Mouse (Mus musculus) MEL (cell line): ENCODE measurements around the gene Snapc4. TPM values are rescaled to one million over a fixed set of nuclear protein-coding genes. Genes with fewer than 3 reads are reported as not detected.

Source experiments
- DNase-seq: peaks from one replicate; pipeline ENCODE4 v3.0.0; 2011; ENCODE audit warnings: low read depth, low spot score
- H3K27ac ChIP-seq: 2 replicates; pipeline ENCODE4 v1.5.1; 2012; ENCODE audit warnings: low read depth, mild to moderate bottlenecking, control low read depth, low read length, moderate library complexity; ENCODE audit not compliant: control insufficient read depth
- H3K27me3 ChIP-seq, 2 experiments: fragments of 150-350 bp in 1 of 2; sonication (generic) in 1 of 2; 2 replicates each; pipeline ENCODE4 v1.6.1; 2012; ENCODE audit warnings: low read length in 2 of 2, mild to moderate bottlenecking in 2 of 2, improper control_type of control experiment in 1 of 2, moderate library complexity in 1 of 2; ENCODE audit not compliant: insufficient read depth in 2 of 2, control insufficient read depth in 1 of 2
- H3K36me3 ChIP-seq, 2 experiments: 2 replicates each; pipeline ENCODE4 v1.6.1; 2012 to 2014; ENCODE audit warnings: low read length in 2 of 2, improper control_type of control experiment in 1 of 2, inconsistent platforms in 1 of 2, mild to moderate bottlenecking in 1 of 2; ENCODE audit not compliant: insufficient read depth in 2 of 2, control insufficient read depth in 1 of 2
- H3K4me1 ChIP-seq, 2 experiments: fragments of 150-350 bp in 1 of 2; sonication (generic) in 1 of 2; 2 replicates each; pipeline ENCODE4 v1.6.1; 2012; ENCODE audit warnings: low read length in 2 of 2, improper control_type of control experiment in 1 of 2, mild to moderate bottlenecking in 1 of 2; ENCODE audit not compliant: insufficient read depth in 2 of 2, control insufficient read depth in 1 of 2
- H3K4me3 ChIP-seq, 2 experiments: fragments of 150-350 bp in 1 of 2; sonication (generic) in 1 of 2; 2 replicates each; pipeline ENCODE4 v1.5.1; 2012; ENCODE audit warnings: low read depth in 2 of 2, low read length in 2 of 2, mild to moderate bottlenecking in 2 of 2, moderate library complexity in 2 of 2, control low read depth in 1 of 2, improper control_type of control experiment in 1 of 2; ENCODE audit not compliant: control insufficient read depth in 1 of 2, insufficient read depth in 1 of 2
- H3K79me2 ChIP-seq: 2 replicates; pipeline ENCODE4 v1.6.1; 2012; ENCODE audit warnings: mild to moderate bottlenecking, low read length, moderate library complexity; ENCODE audit not compliant: control insufficient read depth, poor library complexity, insufficient read depth
- H3K9ac ChIP-seq: 2 replicates; pipeline ENCODE4 v1.6.1; 2012; ENCODE audit warnings: low read depth, mild to moderate bottlenecking, control low read depth, low read length, moderate library complexity; ENCODE audit not compliant: control insufficient read depth, poor library complexity, severe bottlenecking
- H3K9me3 ChIP-seq: fragments of 150-350 bp; sonication (generic); replicated peaks from 2 replicates; pipeline ENCODE4 v1.6.1; 2012; ENCODE audit warnings: mild to moderate bottlenecking, low read length, improper control_type of control experiment, moderate library complexity; ENCODE audit not compliant: insufficient read depth
- CHD1 ChIP-seq: IDR thresholded peaks from 2 replicates; pipeline ENCODE4 v1.6.1; 2012; ENCODE audit warnings: low read depth, mild to moderate bottlenecking, inconsistent platforms, low read length, improper control_type of control experiment
- CHD2 ChIP-seq: IDR thresholded peaks from 2 replicates; pipeline ENCODE4 v1.6.1; 2011; ENCODE audit warnings: low read length, improper control_type of control experiment
- CTCF ChIP-seq, 3 experiments: IDR thresholded peaks in 2 of 3; conservative IDR thresholded peaks in 1 of 3; 2 replicates each; pipeline ENCODE4 v1.5.1; 2011 to 2012; ENCODE audit warnings: low read length in 3 of 3, low read depth in 2 of 3, mild to moderate bottlenecking in 2 of 3, improper control_type of control experiment in 1 of 3, inconsistent platforms in 1 of 3, mixed read lengths in 1 of 3, moderate library complexity in 1 of 3; ENCODE audit not compliant: control insufficient read depth in 1 of 3, insufficient read depth in 1 of 3, poor library complexity in 1 of 3, severe bottlenecking in 1 of 3
- E2F4 ChIP-seq: IDR thresholded peaks from 2 replicates; pipeline ENCODE4 v1.6.1; 2011; ENCODE audit warnings: low read depth, low read length, improper control_type of control experiment, borderline replicate concordance
- ELF1 ChIP-seq: IDR thresholded peaks from 2 replicates; pipeline ENCODE4 v1.6.1; 2014; ENCODE audit warnings: low read depth, mild to moderate bottlenecking, inconsistent platforms, low read length, improper control_type of control experiment, moderate library complexity
- EP300 ChIP-seq, 2 experiments: IDR thresholded peaks; 2 replicates each; pipeline ENCODE4 v1.6.1; 2011; ENCODE audit warnings: improper control_type of control experiment in 2 of 2, low read length in 2 of 2, low read depth in 1 of 2, mild to moderate bottlenecking in 1 of 2
- ETS1 ChIP-seq: IDR thresholded peaks from 2 replicates; pipeline ENCODE4 v1.6.1; 2012; ENCODE audit warnings: low read depth, mild to moderate bottlenecking, inconsistent platforms, low read length, improper control_type of control experiment, moderate library complexity
- HCFC1 ChIP-seq: IDR thresholded peaks from 2 replicates; pipeline ENCODE4 v1.6.1; 2012; ENCODE audit warnings: low read depth, mild to moderate bottlenecking, inconsistent platforms, low read length, improper control_type of control experiment, moderate library complexity
- KAT2A ChIP-seq: conservative IDR thresholded peaks from 2 replicates; pipeline ENCODE4 v1.6.1; 2012; ENCODE audit warnings: low read depth, low read length, improper control_type of control experiment, inconsistent platforms
- MAX ChIP-seq: IDR thresholded peaks from 2 replicates; pipeline ENCODE4 v1.6.1; 2011; ENCODE audit warnings: low read length, improper control_type of control experiment
- MYB ChIP-seq: IDR thresholded peaks from 2 replicates; pipeline ENCODE4 v1.6.1; 2011; ENCODE audit warnings: mild to moderate bottlenecking, low read depth, low read length, improper control_type of control experiment
- NELFE ChIP-seq: IDR thresholded peaks from 2 replicates; pipeline ENCODE4 v1.6.1; 2011; ENCODE audit warnings: low read depth, low read length, improper control_type of control experiment
- NRF1 ChIP-seq: IDR thresholded peaks from 2 replicates; pipeline ENCODE4 v1.6.1; 2014; ENCODE audit warnings: low read depth, mild to moderate bottlenecking, inconsistent platforms, low read length, improper control_type of control experiment, moderate library complexity; ENCODE audit not compliant: poor library complexity, insufficient read depth, severe bottlenecking
- POLR2A ChIP-seq, 2 experiments: IDR thresholded peaks; 2 replicates each; pipeline ENCODE4 v1.6.1; 2011 to 2012; ENCODE audit warnings: low read length in 2 of 2, mild to moderate bottlenecking in 2 of 2, control low read depth in 1 of 2, improper control_type of control experiment in 1 of 2, low read depth in 1 of 2, moderate library complexity in 1 of 2; ENCODE audit not compliant: control insufficient read depth in 1 of 2, insufficient read depth in 1 of 2, poor library complexity in 1 of 2
- POLR2AphosphoS2 ChIP-seq: IDR thresholded peaks from 2 replicates; pipeline ENCODE4 v1.6.1; 2011; ENCODE audit warnings: low read length, improper control_type of control experiment
- SMC3 ChIP-seq: IDR thresholded peaks from 2 replicates; pipeline ENCODE4 v1.6.1; 2011; ENCODE audit warnings: low read depth, low read length, improper control_type of control experiment
- TAL1 ChIP-seq: IDR thresholded peaks from 2 replicates; pipeline ENCODE4 v1.6.1; 2012; ENCODE audit warnings: mild to moderate bottlenecking, inconsistent platforms, low read length, moderate library complexity, mixed read lengths
- TBP ChIP-seq: IDR thresholded peaks from 2 replicates; pipeline ENCODE4 v1.8.0; 2011; ENCODE audit warnings: low read depth, low read length, improper control_type of control experiment
- TCF12 ChIP-seq: IDR thresholded peaks from 2 replicates; pipeline ENCODE4 v1.6.1; 2014; ENCODE audit warnings: low read depth, mild to moderate bottlenecking, inconsistent platforms, low read length, improper control_type of control experiment, moderate library complexity
- USF1 ChIP-seq: IDR thresholded peaks from 2 replicates; pipeline ENCODE4 v1.6.1; 2014; ENCODE audit warnings: low read depth, mild to moderate bottlenecking, inconsistent platforms, low read length, improper control_type of control experiment, moderate library complexity
- ZC3H11A ChIP-seq: IDR thresholded peaks from 2 replicates; pipeline ENCODE4 v1.6.1; 2012; ENCODE audit warnings: low read depth, mild to moderate bottlenecking, inconsistent platforms, low read length, improper control_type of control experiment
- ZKSCAN1 ChIP-seq: IDR thresholded peaks from 2 replicates; pipeline ENCODE4 v1.6.1; 2012; ENCODE audit warnings: low read depth, mild to moderate bottlenecking, inconsistent platforms, low read length, improper control_type of control experiment, moderate library complexity
- ZMIZ1 ChIP-seq: IDR thresholded peaks from 2 replicates; pipeline ENCODE4 v1.6.1; 2012; ENCODE audit warnings: low read depth, mild to moderate bottlenecking, inconsistent platforms, low read length, improper control_type of control experiment, moderate library complexity
- ZNF384 ChIP-seq: IDR thresholded peaks from 2 replicates; pipeline ENCODE4 v1.6.1; 2012; ENCODE audit warnings: low read depth, mild to moderate bottlenecking, inconsistent platforms, low read length, improper control_type of control experiment
- polyA plus RNA-seq, 2 experiments: library from polyadenylated mRNA; stranded (reverse) in 1 of 2; unstranded in 1 of 2; fragments of >175 nt in 1 of 2; fragments of >200 nt in 1 of 2; gene quantifications; 2 replicates each; pipeline versions ENCODE4 v1.2.1 to v1.2.4; 2012; ENCODE audit warnings: low replicate concordance in 2 of 2, low read depth in 1 of 2; ENCODE audit not compliant: insufficient read length in 2 of 2, insufficient read depth in 1 of 2, missing spikeins in 1 of 2
- total RNA-seq: library from RNA; depleted of rRNA; stranded (reverse); fragments of 300-350 nt; gene quantifications from 2 replicates; pipeline ENCODE4 v1.2.3, GENCODE M21; 2012

Gene Snapc4
- total and polyA plus RNA-seq, 3 experiments: 49.3 to 57.6 TPM; not detected in 1

DNA sequence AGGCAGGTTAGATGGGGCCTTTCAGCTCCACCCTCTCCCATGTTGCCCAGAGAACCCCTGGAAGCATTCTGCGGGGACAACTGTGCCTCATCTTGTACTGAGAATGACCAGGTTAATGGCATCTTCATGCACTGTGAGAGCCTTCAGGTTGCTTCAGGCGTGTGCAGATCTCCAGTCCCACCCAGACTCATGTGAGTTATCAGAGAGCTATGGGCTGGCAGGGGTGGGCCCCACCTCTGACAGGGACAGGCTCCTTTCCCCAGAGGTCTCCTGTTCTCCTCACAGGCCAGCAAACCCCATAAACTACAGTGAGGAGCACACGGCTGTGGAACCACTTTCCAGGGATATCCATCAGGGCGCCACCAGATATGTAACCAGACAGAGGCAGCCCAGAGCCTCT lies 20.6 kb upstream of the Snapc4 start:
- Histone ChIP-seq H3K27me3 (no peaks in the 10 kb centered on the region), H3K27ac (no peak overlapping the region), H3K9me3 (no peaks in the 10 kb centered on the region), H3K36me3 (peaks cover 0 to 8% of the 10 kb centered on the region in 2 experiments; a peak in 2 of 4 replicates), H3K4me1 (no peaks in the 10 kb centered on the region; a peak in 1 of 4 replicates), H3K79me2 (no peaks in the 10 kb centered on the region; the same call in none of the 2 replicates), H3K4me3 (no peak overlapping the region), H3K9ac (no peak overlapping the region)
- DNase-seq: no peak
- no peak for TF ChIP-seq ELF1
- no peak for TF ChIP-seq TCF12
- no peak for TF ChIP-seq ZMIZ1
- TF ChIP-seq TAL1: no peak
- TF ChIP-seq MYB: no peak
- no peak for TF ChIP-seq MAX

DNA sequence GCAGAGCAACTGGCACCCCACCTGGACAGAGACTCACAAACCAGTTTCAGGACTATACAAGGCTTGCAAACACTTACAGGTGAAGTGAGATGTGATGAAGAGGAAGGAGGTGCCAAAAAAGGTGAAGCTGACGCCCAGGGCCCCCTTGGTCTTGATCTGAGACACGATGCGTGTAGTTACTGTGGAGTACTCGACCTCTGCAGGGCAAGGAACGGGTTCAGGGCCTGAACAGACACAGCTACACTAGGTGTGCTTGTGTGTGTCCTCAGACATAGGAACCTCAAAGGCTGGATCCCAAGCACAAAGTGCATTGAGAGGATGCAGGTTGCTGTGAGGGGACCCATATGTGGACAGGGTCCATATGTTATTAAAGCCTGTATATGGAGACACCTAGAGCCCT lies 19.8 kb upstream of the Snapc4 start:
- H3K27ac ChIP-seq: no peak overlapping the region
- H3K4me1 ChIP-seq: no peaks in the 10 kb centered on the region

DNA sequence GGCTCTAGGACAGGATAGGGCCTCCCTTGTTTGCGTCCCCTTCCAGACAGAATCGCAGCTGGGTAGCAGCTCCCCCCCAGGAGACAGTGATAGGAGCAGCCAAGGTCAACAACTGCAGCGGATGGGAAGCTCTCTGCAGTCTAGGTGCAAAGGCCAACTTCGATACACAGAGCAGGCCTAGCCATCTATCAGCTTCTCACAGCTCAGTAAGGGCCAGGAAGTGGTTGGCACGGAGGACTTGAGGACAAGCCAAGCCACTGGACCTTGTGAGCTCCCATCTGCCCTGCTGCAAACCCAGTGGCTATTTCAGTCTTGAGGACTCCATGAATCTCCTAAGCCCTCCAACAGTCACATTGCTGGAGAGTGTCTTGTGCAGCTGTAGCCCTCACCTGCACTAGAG lies 19.2 kb upstream of the Snapc4 start:
- TF ChIP-seq MYB (no peak), TBP (no peak), TCF12 (no peak), CHD1 (no peak), POLR2AphosphoS2 (no peak), POLR2A (IDR thresholded peaks at IDR 0.05; ENCODE audit: control insufficient read depth in 1 of 2, insufficient read depth in 1 of 2, low read depth in 1 of 2, low read length in 2 of 2, poor library complexity in 1 of 2) (no peak), ZC3H11A (no peak), USF1 (no peak), KAT2A (no peak), NRF1 (no peak)
- no peak for DNase-seq
- H3K27me3 ChIP-seq: no peaks in the 10 kb centered on the region
- no peaks in the 10 kb centered on the region for H3K4me1 ChIP-seq
- no peak overlapping the region for H3K4me3 ChIP-seq
- no peak overlapping the region for H3K9ac ChIP-seq
- H3K79me2 ChIP-seq: no peaks in the 10 kb centered on the region; the same call in 1 of the 2 replicates
- H3K27ac ChIP-seq: no peak overlapping the region
- H3K9me3 ChIP-seq: no peaks in the 10 kb centered on the region
- H3K36me3 ChIP-seq: peaks cover 0 to 16% of the 10 kb centered on the region in 2 experiments; a peak in 2 of 4 replicates

More for the DNA sequence above, 19.8 kb upstream of the Snapc4 start:
- Histone ChIP-seq H3K4me3 (no peak overlapping the region), H3K79me2 (no peaks in the 10 kb centered on the region; the same call in 1 of the 2 replicates), H3K9ac (no peak overlapping the region), H3K9me3 (no peaks in the 10 kb centered on the region), H3K36me3 (peaks cover 0 to 15% of the 10 kb centered on the region in 2 experiments; a peak in 2 of 4 replicates), H3K27me3 (no peaks in the 10 kb centered on the region)
- DNase-seq: no peak
- TF ChIP-seq CTCF (IDR thresholded peaks at IDR 0.05 in 2 of 3, conservative IDR thresholded peaks at IDR 0.05 in 1 of 3; ENCODE audit: control insufficient read depth in 1 of 3, insufficient read depth in 1 of 3, low read depth in 2 of 3, low read length in 3 of 3, poor library complexity in 1 of 3, severe bottlenecking in 1 of 3) (no peak), HCFC1 (no peak), E2F4 (no peak), ZNF384 (no peak), NELFE (no peak), TAL1 (no peak), TBP (no peak), EP300 (IDR thresholded peaks at IDR 0.05; ENCODE audit: low read depth in 1 of 2, low read length in 2 of 2) (no peak), CHD2 (no peak), ZKSCAN1 (no peak), ZMIZ1 (no peak), POLR2A (IDR thresholded peaks at IDR 0.05; ENCODE audit: control insufficient read depth in 1 of 2, insufficient read depth in 1 of 2, low read depth in 1 of 2, low read length in 2 of 2, poor library complexity in 1 of 2) (no peak), KAT2A (no peak), SMC3 (no peak), ETS1 (no peak), TCF12 (no peak)
